In the genomic region with DNA sequence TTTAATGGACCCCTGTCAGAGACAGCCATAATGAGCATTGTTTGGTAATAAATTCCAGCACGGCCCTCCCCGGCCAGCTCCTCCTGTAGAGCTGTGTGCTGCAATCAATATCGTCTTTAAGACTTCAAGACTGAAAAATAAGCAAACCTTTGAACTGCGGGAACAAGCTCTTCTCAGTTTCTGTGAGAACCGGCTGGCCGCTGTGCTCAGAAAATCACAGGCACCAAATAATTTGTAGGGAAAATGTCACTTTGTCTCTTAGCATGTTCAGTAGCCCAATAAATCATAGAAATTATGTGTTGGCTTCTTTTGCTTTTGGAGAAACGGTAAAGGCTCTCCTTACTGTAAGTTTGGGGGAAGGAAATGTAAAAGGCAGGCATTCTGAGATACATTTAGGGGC, we compare ENCODE assay signal across 20 mouse cellular contexts. TPM values are rescaled to one million over a fixed set of nuclear protein-coding genes. Genes with fewer than 3 reads are reported as not detected.
A peak's percentile ranks its signal among the peaks of the same experiment; 100 is the strongest.
DNase-seq lines count a peak whose midpoint lies in the region; ATAC-seq and TF ChIP-seq lines count a peak whose summit lies in the region.
"Had no signal": no experiment of that assay in that cellular context is flagged by ENCODE, and none has a peak within 500 bp of the region (broad histone marks: within the 10 kb centered on the region; RNA-seq: fewer than 3 reads in every experiment).

No protein-coding gene starts in this region.

- peak; percentile 44 for DNase-seq in embryo, embryonic 11 days
- DNase-seq in embryo, embryonic 10 days (ENCODE audit: low spot score), result no peak
- DNase-seq in kidney, postnatal 10 days, result peak; percentile 25
- no peak for DNase-seq in kidney, adult 18-20 months
- peak; percentile 26 for DNase-seq in midbrain, embryonic 14.5 days
- DNase-seq in midbrain, postnatal 0 days (ENCODE audit: low spot score), result peak; percentile 13
- no peak for DNase-seq in thymus, postnatal 14 days
- DNase-seq: adrenal gland, postnatal 10 days; cerebellum, postnatal 10 days; gastrocnemius, postnatal 10 days; heart, adult 11 months; heart, postnatal 14 days; lung, adult 2 months had no signal

- H3K9ac ChIP-seq in midbrain, embryonic 14.5 days (replicated peaks; ENCODE audit: low read length), result no peak overlapping the region
- H3K9ac ChIP-seq in midbrain, embryonic 15.5 days, result no peak overlapping the region
- H3K9ac ChIP-seq in midbrain, postnatal 0 days (replicated peaks; ENCODE audit: low read length, poor library complexity, severe bottlenecking), result no peak overlapping the region
- H3K9ac ChIP-seq: forebrain, embryonic 12.5 days; heart, embryonic 12.5 days had no signal

- no peak for ATAC-seq in midbrain, embryonic 14.5 days (ENCODE audit: low FRiP score, low TSS enrichment)
- ATAC-seq in midbrain, embryonic 15.5 days (replicated peaks), result no peak
- ATAC-seq in midbrain, postnatal 0 days (ENCODE audit: low FRiP score), result no peak
- ATAC-seq: activated CD4-positive, CD25-positive, alpha-beta regulatory T cell, adult 4 months; CD4-positive, CD25-positive, alpha-beta regulatory T cell, adult 4 months had no signal

- no peak overlapping the region for H3K4me3 ChIP-seq in midbrain, embryonic 14.5 days (replicated peaks; ENCODE audit: low read depth, low read length)
- H3K4me3 ChIP-seq in midbrain, embryonic 15.5 days, result no peak overlapping the region
- no peak overlapping the region for H3K4me3 ChIP-seq in midbrain, postnatal 0 days (ENCODE audit: low read depth, low read length)
- H3K4me3 ChIP-seq: forebrain, embryonic 12.5 days; heart, embryonic 12.5 days had no signal

- TF ChIP-seq CTCF in midbrain, postnatal 0 days (IDR thresholded peaks at IDR 0.05), result no peak

- H3K36me3 ChIP-seq in midbrain, embryonic 14.5 days (ENCODE audit: control insufficient read depth, insufficient read depth, low read length), result no peaks in the 10 kb centered on the region
- H3K36me3 ChIP-seq in midbrain, embryonic 15.5 days (replicated peaks), result no peaks in the 10 kb centered on the region
- H3K36me3 ChIP-seq in midbrain, postnatal 0 days (ENCODE audit: insufficient read depth, low read length), result no peaks in the 10 kb centered on the region
- H3K36me3 ChIP-seq: forebrain, embryonic 12.5 days; heart, embryonic 12.5 days had no signal

- WGBS in midbrain, embryonic 14.5 days, result 62% methylated on average over 7 of the region's 7 CpGs
- 50% methylated on average over 7 of the region's 7 CpGs for WGBS in midbrain, embryonic 15.5 days
- WGBS in midbrain, postnatal 0 days, result 47% methylated on average over 7 of the region's 7 CpGs

- no peaks in the 10 kb centered on the region for H3K9me3 ChIP-seq in midbrain, embryonic 14.5 days (ENCODE audit: control insufficient read depth, low read length)
- H3K9me3 ChIP-seq in midbrain, embryonic 15.5 days, result no peaks in the 10 kb centered on the region
- no peaks in the 10 kb centered on the region for H3K9me3 ChIP-seq in midbrain, postnatal 0 days (ENCODE audit: low read length)
- H3K9me3 ChIP-seq: forebrain, embryonic 12.5 days; heart, embryonic 12.5 days had no signal

- H3K4me2 ChIP-seq in midbrain, embryonic 14.5 days (ENCODE audit: low read length), result no peak overlapping the region
- no peak overlapping the region for H3K4me2 ChIP-seq in midbrain, embryonic 15.5 days
- H3K4me2 ChIP-seq in midbrain, postnatal 0 days (ENCODE audit: low read depth, low read length, poor library complexity, severe bottlenecking), result no peak overlapping the region
- H3K4me2 ChIP-seq: forebrain, embryonic 12.5 days; heart, embryonic 12.5 days; liver, embryonic 11.5 days had no signal

- peaks cover 8% of the 10 kb centered on the region for H3K4me1 ChIP-seq in midbrain, embryonic 14.5 days (ENCODE audit: control insufficient read depth, insufficient read depth, low read length)
- H3K4me1 ChIP-seq in midbrain, embryonic 15.5 days, result peaks cover 13% of the 10 kb centered on the region
- H3K4me1 ChIP-seq in midbrain, postnatal 0 days (ENCODE audit: insufficient read depth, low read length), result no peaks in the 10 kb centered on the region
- H3K4me1 ChIP-seq: heart, embryonic 12.5 days had no signal

- H3K27me3 ChIP-seq in midbrain, embryonic 14.5 days (ENCODE audit: control insufficient read depth, insufficient read depth, low read length), result no peaks in the 10 kb centered on the region
- H3K27me3 ChIP-seq in midbrain, embryonic 15.5 days (replicated peaks), result no peaks in the 10 kb centered on the region
- no peaks in the 10 kb centered on the region for H3K27me3 ChIP-seq in midbrain, postnatal 0 days (ENCODE audit: insufficient read depth, low read length)
- H3K27me3 ChIP-seq: forebrain, embryonic 12.5 days; heart, embryonic 12.5 days had no signal

- H3K27ac ChIP-seq in midbrain, embryonic 14.5 days (replicated peaks; ENCODE audit: low read depth, low read length), result no peak overlapping the region
- H3K27ac ChIP-seq in midbrain, embryonic 15.5 days, result no peak overlapping the region
- no peak overlapping the region for H3K27ac ChIP-seq in midbrain, postnatal 0 days (ENCODE audit: low read depth, low read length)
- H3K27ac ChIP-seq: forebrain, embryonic 12.5 days; macrophage had no signal

RNA-seq across cellular contexts. Expression of a gene that starts 58.2 kb away (rescaled TPM):
- polyA plus RNA-seq in midbrain, embryonic 14.5 days (2014; fragmentation: Nextera tagmentation; extraction: Ambion mirVana), result 0.77 and 1.5 TPM in 2 replicates
- 1.2 and 1.5 TPM in 2 replicates for polyA plus RNA-seq in midbrain, embryonic 15.5 days (2015; fragmentation: Nextera tagmentation; extraction: Ambion mirVana)
- total RNA-seq in midbrain, postnatal 0 days (2014; rRNA removed), result 0.66 and 0.90 TPM in 2 replicates
- polyA plus RNA-seq in midbrain, postnatal 0 days (2015; fragmentation: Nextera tagmentation; extraction: Ambion mirVana), result 1.3 and 1.4 TPM in 2 replicates

Comparison
In these comparisons a context has a peak if more than half of its experiments do, and no peak if none do; other contexts are left out.
1. DNase-seq: peak in embryo, embryonic 11 days (single experiment), kidney, postnatal 10 days (single experiment), midbrain, embryonic 14.5 days (single experiment) and midbrain, postnatal 0 days (single experiment); none in embryo, embryonic 10 days (single experiment), kidney, adult 18-20 months (single experiment) and thymus, postnatal 14 days (single experiment).